Mouse (Mus musculus) gastrocnemius, postnatal 10 days (tissue): ENCODE measurements around the gene Olfr745. TPM values are rescaled to one million over a fixed set of nuclear protein-coding genes. Genes with fewer than 3 reads are reported as not detected.

Source experiments
- DNase-seq: peaks from one replicate; pipeline ENCODE4 v3.0.0; 2021; ENCODE audit warnings: mixed read lengths
- long read RNA-seq, 2 experiments: library from polyadenylated mRNA; stranded (forward); transcript quantifications; one replicate each; pipeline ENCODE4 v2.0.0; 2021
- total RNA-seq, 2 experiments: library from RNA; stranded (reverse); gene quantifications; 2 replicates each; pipeline ENCODE4 v1.2.3; 2021

Olfr745 gene
- not detected for total RNA-seq
- long read RNA-seq, experiment 1, result 0 reads
- long read RNA-seq, experiment 2, result 0 reads

GRCm38 (mm10) chr14:50639088-50639487, at the start of gene Olfr745:
Gene Olfr745 (plus strand): TSS chr14:50639388.
- DNase-seq, result no peak

DNA sequence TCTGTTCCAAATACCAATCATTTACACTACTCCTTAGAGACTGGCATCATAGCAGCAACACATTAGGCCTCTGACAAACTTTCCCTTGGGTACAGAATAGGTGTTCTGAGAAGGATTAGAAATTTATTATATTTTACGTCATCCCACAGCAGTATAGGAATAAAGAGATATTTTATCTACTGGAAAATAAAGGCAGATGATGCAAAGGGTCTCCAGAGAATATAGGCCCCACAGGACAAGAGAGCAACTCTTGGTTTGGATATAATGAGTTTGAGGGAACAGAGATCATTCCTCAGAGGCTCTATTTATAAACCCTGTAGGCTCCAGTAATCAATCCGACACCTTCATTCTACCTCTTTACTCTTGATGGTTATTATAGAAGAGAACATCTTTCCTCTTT, 24.6 kb upstream of the Olfr745 start, which contains the start of gene Olfr744:
Gene Olfr744, plus strand, starts transcription at position 301 of the 400 bp plus-strand sequence.
- no peak for DNase-seq

DNA sequence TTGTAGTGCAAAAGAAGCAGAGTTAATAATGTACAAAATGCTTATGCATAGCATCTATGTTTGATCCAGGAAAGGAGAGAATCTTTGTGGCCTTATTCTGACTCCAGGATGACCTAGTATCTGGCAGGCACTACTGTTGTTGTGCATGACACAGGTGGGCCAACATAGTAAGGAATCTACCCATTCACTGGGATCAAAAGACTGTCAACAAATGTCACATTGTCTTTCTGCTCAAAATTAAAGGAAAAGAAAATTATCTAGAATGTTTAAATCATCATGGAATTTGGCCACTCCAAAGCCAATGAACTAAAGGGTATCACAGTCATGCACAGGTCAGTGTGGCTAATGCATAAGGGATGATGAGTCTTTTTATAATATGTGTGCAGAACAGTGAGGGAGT, 7.6 kb downstream of the Olfr745 start, which contains the start of gene Olfr746:
Gene Olfr746, plus strand, starts transcription at position 301 of the 400 bp plus-strand sequence.
- DNase-seq, result no peak

- DNase-seq, result no peak
Measured at GRCm38 (mm10) chr14:50693106-50693505, 53.9 kb downstream of the Olfr745 start, which contains the start of gene Olfr747. Gene Olfr747 (minus strand): TSS chr14:50693206.

Other genes with a start within 250 kb of the Olfr745 start
- gene Olfr738, start 231.8 kb upstream of the Olfr745 start, total RNA-seq, result not detected
- not detected for gene Olfr739, start 220.8 kb upstream of the Olfr745 start, total RNA-seq
- not detected for gene Olfr740, start 193.8 kb upstream of the Olfr745 start, total RNA-seq
- not detected for gene Olfr741, start 166.7 kb upstream of the Olfr745 start, total RNA-seq
- gene Olfr742, start 135.8 kb upstream of the Olfr745 start, total RNA-seq, result not detected
- gene Olfr743, start 117.5 kb upstream of the Olfr745 start, total RNA-seq, result not detected
- not detected for gene Olfr744, start 24.5 kb upstream of the Olfr745 start, total RNA-seq
- not detected for gene Olfr746, start 7.7 kb downstream of the Olfr745 start, total RNA-seq
- gene Olfr747, start 53.8 kb downstream of the Olfr745 start, total RNA-seq, result not detected
- gene Olfr748, start 68.0 kb downstream of the Olfr745 start, total RNA-seq, result not detected
- gene Olfr749, start 105.7 kb downstream of the Olfr745 start, total RNA-seq, result not detected
- gene Ttc5, start 146.1 kb downstream of the Olfr745 start, total RNA-seq, result 10 to 100 TPM; 16.3 to 20.2 TPM
- not detected for gene Ccnb1ip1, start 168.3 kb downstream of the Olfr745 start, total RNA-seq
- gene Parp2, start 168.5 kb downstream of the Olfr745 start, total RNA-seq, result 10 to 100 TPM; 14.0 to 20.2 TPM
- gene Tep1, start 231.2 kb downstream of the Olfr745 start, total RNA-seq, result 10 to 100 TPM in 1 of 2 experiments, 1 to 10 TPM in 1; 9.6 to 11.1 TPM